8 mouse cellular contexts compared by ENCODE assay signal in the genomic region with DNA sequence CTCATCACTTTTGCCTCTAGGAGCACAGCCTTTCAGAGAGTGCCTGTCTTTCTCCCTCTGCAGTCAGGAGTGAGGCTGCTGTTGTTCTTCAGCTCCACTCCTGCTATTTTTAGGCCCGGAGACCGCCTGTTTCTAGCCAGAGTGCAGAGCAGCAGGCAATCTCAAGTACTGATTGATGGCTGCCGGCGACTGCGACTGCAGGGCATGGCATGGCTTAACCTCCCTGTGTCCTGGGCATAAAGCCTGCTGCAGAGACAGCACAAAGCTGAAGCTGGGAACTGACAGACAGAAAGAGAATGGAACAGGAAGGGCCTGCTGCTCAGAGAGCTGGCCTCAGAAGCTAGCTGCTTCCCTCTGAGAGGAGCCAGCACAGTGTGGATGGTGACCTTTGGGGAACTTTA. TPM values are rescaled to one million over a fixed set of nuclear protein-coding genes. Genes with fewer than 3 reads are reported as not detected.
DNase-seq lines count a peak whose midpoint lies in the region; ATAC-seq and TF ChIP-seq lines count a peak whose summit lies in the region.

No protein-coding gene starts in this region.

- no peak overlapping the region for H3K4me2 ChIP-seq in embryonic facial prominence, embryonic 12.5 days (replicated peaks)
- H3K4me2 ChIP-seq in heart, embryonic 12.5 days = peak overlapping the region; percentile 51
- no peak overlapping the region for H3K4me2 ChIP-seq in lung, postnatal 0 days (replicated peaks; ENCODE audit: low read depth, low read length)

- H3K4me1 ChIP-seq in embryonic facial prominence, embryonic 12.5 days = peaks cover 9% of the 10 kb centered on the region; the same call in 1 of the 2 replicates
- H3K4me1 ChIP-seq in heart, embryonic 12.5 days (replicated peaks) = peaks cover 33% of the 10 kb centered on the region
- H3K4me1 ChIP-seq in lung, postnatal 0 days (ENCODE audit: insufficient read depth, low read depth, low read length) = peaks cover 11% of the 10 kb centered on the region; the same call in 1 of the 2 replicates

- H3K4me3 ChIP-seq in embryonic facial prominence, embryonic 12.5 days = no peak overlapping the region
- H3K4me3 ChIP-seq in heart, embryonic 12.5 days = no peak overlapping the region
- no peak overlapping the region for H3K4me3 ChIP-seq in lung, postnatal 0 days (ENCODE audit: low read depth, low read length)

- H3K27ac ChIP-seq in embryonic facial prominence, embryonic 12.5 days = peak overlapping the region; percentile 63; the same call in 1 of the 2 replicates
- peak overlapping the region; percentile 96 for H3K27ac ChIP-seq in heart, embryonic 12.5 days (ENCODE audit: poor library complexity, severe bottlenecking)
- H3K27ac ChIP-seq in lung, postnatal 0 days (ENCODE audit: low read length) = peak overlapping the region; percentile 51

- DNase-seq in cerebellum, adult 11-12 months = peak; percentile 78
- peak; percentile 62 for DNase-seq in kidney, postnatal 10 days
- DNase-seq in lung, postnatal 0 days (ENCODE audit: low spot score) = peak; percentile 54
- peak; percentile 42 for DNase-seq in right cerebral cortex, postnatal 25 days
- DNase-seq in liver = no peak

- 0 out of 2 replicates have a peak, but pooled peaks have one; percentile 1 for TF ChIP-seq EP300 in lung, postnatal 0 days (IDR thresholded peaks at IDR 0.05)

- TF ChIP-seq CTCF in lung, postnatal 0 days (IDR thresholded peaks at IDR 0.05) = peak; percentile 13

- WGBS in embryonic facial prominence, embryonic 12.5 days = 11% methylated on average over 5 of the region's 5 CpGs
- WGBS in heart, embryonic 12.5 days = 2% methylated on average over 5 of the region's 5 CpGs
- 5% methylated on average over 5 of the region's 5 CpGs for WGBS in lung, postnatal 0 days

- no peaks in the 10 kb centered on the region for H3K9me3 ChIP-seq in embryonic facial prominence, embryonic 12.5 days
- H3K9me3 ChIP-seq in heart, embryonic 12.5 days (replicated peaks) = peaks cover 4% of the 10 kb centered on the region; the same call in 1 of the 2 replicates
- no peaks in the 10 kb centered on the region for H3K9me3 ChIP-seq in lung, postnatal 0 days (ENCODE audit: low read length)

- H3K9ac ChIP-seq in embryonic facial prominence, embryonic 12.5 days = peak overlapping the region; percentile 0; the same call in 1 of the 2 replicates
- 0 out of 2 replicates have a peak overlapping the region, but pooled peaks have one; percentile 4 for H3K9ac ChIP-seq in heart, embryonic 12.5 days
- H3K9ac ChIP-seq in lung, postnatal 0 days (replicated peaks; ENCODE audit: low read depth) = no peak overlapping the region

- no peak for ATAC-seq in embryonic facial prominence, embryonic 12.5 days (ENCODE audit: insufficient number of reproducible peaks, insufficient read depth, low FRiP score, low TSS enrichment)
- ATAC-seq in heart, embryonic 12.5 days (ENCODE audit: insufficient number of reproducible peaks, low FRiP score) = peak; percentile 75
- ATAC-seq in lung, postnatal 0 days = peak; percentile 69
- no peak for ATAC-seq in megakaryocyte progenitor cell, adult 5-6 weeks (replicated peaks; ENCODE audit: poor library complexity)

- H3K27me3 ChIP-seq in embryonic facial prominence, embryonic 12.5 days = no peaks in the 10 kb centered on the region
- no peaks in the 10 kb centered on the region for H3K27me3 ChIP-seq in heart, embryonic 12.5 days (replicated peaks)
- no peaks in the 10 kb centered on the region for H3K27me3 ChIP-seq in lung, postnatal 0 days (replicated peaks; ENCODE audit: insufficient read depth, low read length)

- no peaks in the 10 kb centered on the region for H3K36me3 ChIP-seq in embryonic facial prominence, embryonic 12.5 days
- H3K36me3 ChIP-seq in heart, embryonic 12.5 days = 0 out of 2 replicates have a peak, but pooled peaks cover 2% of the 10 kb centered on the region
- no peaks in the 10 kb centered on the region for H3K36me3 ChIP-seq in lung, postnatal 0 days (ENCODE audit: insufficient read depth, low read length)

RNA-seq across cellular contexts. Expression of a gene that starts 27.9 kb away (rescaled TPM):
- 57.5 TPM in 2 replicates for polyA plus RNA-seq in embryonic facial prominence, embryonic 12.5 days (2016; fragmentation: Nextera tagmentation; extraction: Ambion mirVana)
- 59.6 and 61.2 TPM in 2 replicates for polyA plus RNA-seq in heart, embryonic 12.5 days (2016; fragmentation: Nextera tagmentation; extraction: Ambion mirVana)
- polyA plus RNA-seq in lung, postnatal 0 days (2015; fragmentation: Nextera tagmentation; extraction: Ambion mirVana) = 19.7 and 22.1 TPM in 2 replicates
- 28.2 and 30.0 TPM in 2 replicates for total RNA-seq in megakaryocyte progenitor cell, adult 5-6 weeks (2015)
- 13.0 and 15.3 TPM in 2 replicates for total RNA-seq in megakaryocyte progenitor cell, adult 5-6 weeks (2017)

Comparison
In these comparisons a context has a peak if more than half of its experiments do, and no peak if none do; other contexts are left out.
1. ATAC-seq: peak in heart, embryonic 12.5 days (single experiment) and lung, postnatal 0 days (single experiment); none in embryonic facial prominence, embryonic 12.5 days (single experiment) and megakaryocyte progenitor cell, adult 5-6 weeks (single experiment).
2. Peak in every context shown above with its lines, with median percentiles within 50 percentile points of each other: H3K27ac ChIP-seq.